Mouse (Mus musculus) midbrain, embryonic 15.5 days (tissue): ENCODE data around the gene Src. TPM values are rescaled to one million over a fixed set of nuclear protein-coding genes. Genes with fewer than 3 reads are reported as not detected.

Experiments used
- ATAC-seq: fragments of 200-750 bp; cut with Nextera tagmentation; replicated peaks from 2 replicates; pipeline ENCODE4 v1.8.0; 2017; ENCODE audit warnings: moderate TSS enrichment
- H3K27ac ChIP-seq: fragments of 300-500 bp; sonication (generic); 2 replicates; pipeline ENCODE4 v1.5.1; 2015; ENCODE audit warnings: mild to moderate bottlenecking, inconsistent platforms
- H3K27me3 ChIP-seq: fragments of 300-500 bp; sonication (generic); replicated peaks from 2 replicates; pipeline ENCODE4 v1.6.1; 2015; ENCODE audit warnings: inconsistent platforms
- H3K36me3 ChIP-seq: fragments of 300-500 bp; sonication (generic); replicated peaks from 2 replicates; pipeline ENCODE4 v1.6.1; 2015; ENCODE audit warnings: inconsistent platforms
- H3K4me1 ChIP-seq: fragments of 300-500 bp; sonication (generic); 2 replicates; pipeline ENCODE4 v1.6.1; 2015; ENCODE audit warnings: inconsistent platforms
- H3K4me2 ChIP-seq: fragments of 300-500 bp; sonication (generic); 2 replicates; pipeline ENCODE4 v1.6.1; 2015; ENCODE audit warnings: inconsistent platforms, mild to moderate bottlenecking, moderate library complexity
- H3K4me3 ChIP-seq: fragments of 300-500 bp; sonication (generic); 2 replicates; pipeline ENCODE4 v1.5.1; 2015; ENCODE audit warnings: mild to moderate bottlenecking, inconsistent platforms
- H3K9ac ChIP-seq: fragments of 300-500 bp; sonication (generic); 2 replicates; pipeline ENCODE4 v1.6.1; 2015; ENCODE audit warnings: mild to moderate bottlenecking, inconsistent platforms
- H3K9me3 ChIP-seq: fragments of 300-500 bp; sonication (generic); 2 replicates; pipeline ENCODE4 v1.6.1; 2016; ENCODE audit warnings: inconsistent platforms
- WGBS: fragments of 180-500 bp; shearing (Covaris S2); methylation state at CpG from one replicate; pipeline ENCODE4 v1.1.7; 2015; ENCODE audit warnings: mixed read lengths; 5-methylcytosine and 5-hydroxymethylcytosine counted together
- polyA plus RNA-seq: library from polyadenylated mRNA; unstranded; fragments of >200 nt; fragmentation: Nextera tagmentation; extraction: Ambion mirVana; gene quantifications from 2 replicates; pipeline ENCODE4 v1.2.1, GENCODE M21; 2015

The Src gene
- polyA plus RNA-seq, 1 experiment from 2014 or later, result 40.3 TPM

GRCm38 (mm10) chr2:157498529-157498928 is 80.3 kb downstream of the Src start:
- Histone ChIP-seq H3K4me1 (peaks cover 13% of the 10 kb centered on the region), H3K27me3 (no peaks in the 10 kb centered on the region), H3K4me2 (no peak overlapping the region), H3K9me3 (no peaks in the 10 kb centered on the region), H3K36me3 (no peaks in the 10 kb centered on the region), H3K27ac (peak overlapping the region; percentile 67), H3K9ac (no peak overlapping the region), H3K4me3 (no peak overlapping the region)
- ATAC-seq, result peak; percentile 72
- whole genome bisulfite sequencing, result 12% methylated on average over 4 of the region's 4 CpGs

GRCm38 (mm10) chr2:157500364-157500763 is 82.1 kb downstream of the Src start:
- 88% methylated on average over 2 of the region's 2 CpGs for WGBS
- H3K4me3 ChIP-seq, result no peak overlapping the region
- no peak overlapping the region for H3K9ac ChIP-seq
- H3K4me2 ChIP-seq, result no peak overlapping the region
- no peak overlapping the region for H3K27ac ChIP-seq
- ATAC-seq, result no peak
- H3K9me3 ChIP-seq, result no peaks in the 10 kb centered on the region
- no peaks in the 10 kb centered on the region for H3K27me3 ChIP-seq
- peaks cover 13% of the 10 kb centered on the region for H3K4me1 ChIP-seq
- no peaks in the 10 kb centered on the region for H3K36me3 ChIP-seq

GRCm38 (mm10) chr2:157501324-157501723 is 83.1 kb downstream of the Src start:
- H3K36me3 ChIP-seq, result no peaks in the 10 kb centered on the region
- H3K27me3 ChIP-seq, result no peaks in the 10 kb centered on the region
- no peak overlapping the region for H3K27ac ChIP-seq
- ATAC-seq, result no peak
- WGBS, result 96% methylated on average over 4 of the region's 4 CpGs
- peaks cover 14% of the 10 kb centered on the region for H3K4me1 ChIP-seq
- H3K4me3 ChIP-seq, result no peak overlapping the region
- no peak overlapping the region for H3K4me2 ChIP-seq
- H3K9ac ChIP-seq, result no peak overlapping the region
- no peaks in the 10 kb centered on the region for H3K9me3 ChIP-seq

GRCm38 (mm10) chr2:157506779-157507178 is 88.5 kb downstream of the Src start:
- Histone ChIP-seq H3K9ac (0 out of 2 replicates have a peak overlapping the region, but pooled peaks have one; percentile 2), H3K9me3 (no peaks in the 10 kb centered on the region), H3K27me3 (no peaks in the 10 kb centered on the region), H3K36me3 (no peaks in the 10 kb centered on the region), H3K27ac (peak overlapping the region; percentile 52), H3K4me2 (peak overlapping the region; percentile 16), H3K4me1 (peaks cover 28% of the 10 kb centered on the region), H3K4me3 (no peak overlapping the region)
- WGBS, result 15% methylated on average over 14 of the region's 14 CpGs
- peak; percentile 26; the same call in 1 of the 2 replicates for ATAC-seq

- no peak overlapping the region for H3K27ac ChIP-seq
- no peaks in the 10 kb centered on the region for H3K36me3 ChIP-seq
- peaks cover 35% of the 10 kb centered on the region for H3K4me1 ChIP-seq
- no peak overlapping the region for H3K9ac ChIP-seq
- 74% methylated on average over 5 of the region's 5 CpGs for WGBS
- ATAC-seq, result no peak
- no peaks in the 10 kb centered on the region for H3K27me3 ChIP-seq
- H3K4me2 ChIP-seq, result no peak overlapping the region
- no peaks in the 10 kb centered on the region for H3K9me3 ChIP-seq
- H3K4me3 ChIP-seq, result no peak overlapping the region
Observed at GRCm38 (mm10) chr2:157509182-157509581, 90.9 kb downstream of the Src start.

GRCm38 (mm10) chr2:157510031-157510430 is 91.8 kb downstream of the Src start:
- Histone ChIP-seq H3K4me3 (no peak overlapping the region), H3K9ac (no peak overlapping the region), H3K9me3 (no peaks in the 10 kb centered on the region), H3K36me3 (no peaks in the 10 kb centered on the region), H3K4me2 (no peak overlapping the region), H3K27ac (0 out of 2 replicates have a peak overlapping the region, but pooled peaks have one; percentile 21), H3K27me3 (no peaks in the 10 kb centered on the region), H3K4me1 (peaks cover 41% of the 10 kb centered on the region)
- 79% methylated on average over 4 of the region's 4 CpGs for WGBS
- ATAC-seq, result no peak

GRCm38 (mm10) chr2:157512859-157513258 is 94.6 kb downstream of the Src start:
- H3K9ac ChIP-seq, result no peak overlapping the region
- no peak overlapping the region for H3K4me2 ChIP-seq
- H3K9me3 ChIP-seq, result no peaks in the 10 kb centered on the region
- no peaks in the 10 kb centered on the region for H3K36me3 ChIP-seq
- peaks cover 28% of the 10 kb centered on the region for H3K4me1 ChIP-seq
- no peaks in the 10 kb centered on the region for H3K27me3 ChIP-seq
- ATAC-seq, result no peak
- H3K27ac ChIP-seq, result no peak overlapping the region; the same call in 1 of the 2 replicates
- 93% methylated on average over 9 of the region's 9 CpGs for WGBS
- H3K4me3 ChIP-seq, result no peak overlapping the region

- Histone ChIP-seq H3K4me1 (peaks cover 32% of the 10 kb centered on the region), H3K4me2 (no peak overlapping the region), H3K9me3 (no peaks in the 10 kb centered on the region), H3K4me3 (no peak overlapping the region), H3K27ac (peak overlapping the region; percentile 37), H3K36me3 (no peaks in the 10 kb centered on the region), H3K27me3 (no peaks in the 10 kb centered on the region), H3K9ac (no peak overlapping the region)
- ATAC-seq, result no peak
- 21% methylated on average over 9 of the region's 9 CpGs for WGBS
Observed at GRCm38 (mm10) chr2:157513737-157514208, 95.5 kb downstream of the Src start.

- H3K9ac ChIP-seq, result no peak overlapping the region
- no peak for ATAC-seq
- H3K27ac ChIP-seq, result peak overlapping the region; percentile 37; the same call in 1 of the 2 replicates
Observed at GRCm38 (mm10) chr2:157514353-157514752, 96.1 kb downstream of the Src start.

GRCm38 (mm10) chr2:157517526-157517925 is 99.3 kb downstream of the Src start:
- Histone ChIP-seq H3K36me3 (no peaks in the 10 kb centered on the region), H3K27ac (peak overlapping the region; percentile 47; the same call in 1 of the 2 replicates), H3K4me3 (no peak overlapping the region), H3K4me2 (no peak overlapping the region), H3K9ac (no peak overlapping the region), H3K9me3 (no peaks in the 10 kb centered on the region), H3K4me1 (peaks cover 46% of the 10 kb centered on the region), H3K27me3 (no peaks in the 10 kb centered on the region)
- WGBS, result 27% methylated on average over 6 of the region's 6 CpGs
- ATAC-seq, result 0 out of 2 replicates have a peak, but pooled peaks have one; percentile 16

More at GRCm38 (mm10) chr2:157514353-157514752, 96.1 kb downstream of the Src start:
- no peaks in the 10 kb centered on the region for H3K36me3 ChIP-seq
- no peaks in the 10 kb centered on the region for H3K27me3 ChIP-seq
- WGBS, result 12% methylated on average over 4 of the region's 4 CpGs
- H3K9me3 ChIP-seq, result no peaks in the 10 kb centered on the region
- H3K4me3 ChIP-seq, result no peak overlapping the region
- peaks cover 35% of the 10 kb centered on the region for H3K4me1 ChIP-seq
- no peak overlapping the region for H3K4me2 ChIP-seq

- Histone ChIP-seq H3K27me3 (no peaks in the 10 kb centered on the region), H3K27ac (peak overlapping the region; percentile 47; the same call in 1 of the 2 replicates), H3K4me2 (no peak overlapping the region), H3K9ac (no peak overlapping the region), H3K4me1 (peaks cover 46% of the 10 kb centered on the region), H3K36me3 (no peaks in the 10 kb centered on the region), H3K4me3 (no peak overlapping the region), H3K9me3 (no peaks in the 10 kb centered on the region)
- WGBS, result 37% methylated on average over 7 of the region's 7 CpGs
- no peak for ATAC-seq
Observed at GRCm38 (mm10) chr2:157518451-157518850, 100.2 kb downstream of the Src start.

GRCm38 (mm10) chr2:157519452-157519851 is 101.2 kb downstream of the Src start:
- Histone ChIP-seq H3K27ac (peak overlapping the region; percentile 87), H3K4me2 (no peak overlapping the region), H3K4me1 (peaks cover 37% of the 10 kb centered on the region), H3K9ac (no peak overlapping the region), H3K27me3 (no peaks in the 10 kb centered on the region), H3K9me3 (no peaks in the 10 kb centered on the region), H3K36me3 (no peaks in the 10 kb centered on the region), H3K4me3 (no peak overlapping the region)
- WGBS, result 76% methylated on average over 6 of the region's 6 CpGs
- no peak for ATAC-seq

- H3K27ac ChIP-seq, result peak overlapping the region; percentile 87
- H3K36me3 ChIP-seq, result no peaks in the 10 kb centered on the region
- no peak overlapping the region for H3K9ac ChIP-seq
- H3K4me3 ChIP-seq, result no peak overlapping the region
- H3K4me1 ChIP-seq, result peaks cover 35% of the 10 kb centered on the region
- WGBS, result 17% methylated on average over 5 of the region's 5 CpGs
- peak; percentile 77 for ATAC-seq
- no peaks in the 10 kb centered on the region for H3K27me3 ChIP-seq
- H3K9me3 ChIP-seq, result no peaks in the 10 kb centered on the region
- H3K4me2 ChIP-seq, result 0 out of 2 replicates have a peak overlapping the region, but pooled peaks have one; percentile 6
Observed at GRCm38 (mm10) chr2:157520496-157520895, 102.3 kb downstream of the Src start.
